Mouse (Mus musculus) E14TG2a.4 (cell line): ENCODE data around the gene Olfr58.
"Not testable (repeated sequence)": the region's sequence is repeated elsewhere in the genome, so short reads cannot be mapped to it uniquely, and the experiment has no call there.

Experiments used
- H3K27me3 ChIP-seq: 2 replicates; pipeline ENCODE4 v1.6.1; 2014; ENCODE audit warnings: low read length, control low read depth; ENCODE audit not compliant: insufficient read depth
- H3K36me3 ChIP-seq: 2 replicates; pipeline ENCODE4 v1.6.1; 2014; ENCODE audit warnings: low read length, control low read depth; ENCODE audit not compliant: insufficient read depth
- H3K4me1 ChIP-seq: replicated peaks from 2 replicates; pipeline ENCODE4 v1.6.1; 2014; ENCODE audit warnings: low read depth, low read length, control low read depth
- H3K4me3 ChIP-seq: replicated peaks from 2 replicates; pipeline ENCODE4 v1.5.1; 2014; ENCODE audit warnings: mild to moderate bottlenecking, low read length
- H3K9me3 ChIP-seq: 2 replicates; pipeline ENCODE4 v1.6.1; 2014; ENCODE audit warnings: low read length, control low read depth
- CTCF ChIP-seq: conservative IDR thresholded peaks from 2 replicates; pipeline ENCODE4 v1.5.1; 2014; ENCODE audit warnings: low read length
- NANOG ChIP-seq: IDR thresholded peaks from 2 replicates; pipeline ENCODE4 v1.6.1; 2014; ENCODE audit warnings: borderline replicate concordance, low read length, mixed read lengths
- POU5F1 ChIP-seq: IDR thresholded peaks from 2 replicates; pipeline ENCODE4 v1.6.1; 2014; ENCODE audit warnings: low read length, borderline replicate concordance

Olfr58 gene

DNA sequence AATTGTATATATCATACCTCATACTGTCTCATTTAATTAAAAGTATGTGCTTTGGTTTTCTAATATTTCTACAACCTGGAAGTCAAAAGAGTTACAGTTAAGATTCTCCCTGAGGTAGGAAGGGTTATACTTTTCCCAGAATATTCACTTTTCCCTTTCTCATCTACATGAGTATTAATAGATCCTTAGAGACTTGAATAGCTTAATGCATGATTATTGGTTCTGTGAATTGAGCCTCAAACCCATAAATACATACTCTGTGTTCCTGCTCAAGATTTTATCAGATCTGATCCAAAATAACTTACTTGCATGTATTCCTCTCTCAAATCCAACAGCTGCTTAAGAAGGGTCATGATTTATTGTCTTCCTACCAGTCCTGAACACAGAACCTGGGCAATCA is at the start of gene Olfr58:
TSS of gene Olfr58 (plus strand) at position 301 of the 400 bp plus-strand sequence.
- TF ChIP-seq NANOG: no peak
- TF ChIP-seq POU5F1: no peak
- no peak for TF ChIP-seq CTCF
- Histone ChIP-seq H3K27me3 (no peaks in the 10 kb centered on the region), H3K36me3 (no peaks in the 10 kb centered on the region), H3K4me3 (no peak within 1 kb of the TSS), H3K4me1 (no peaks in the 10 kb centered on the region), H3K9me3 (peaks cover 3% of the 10 kb centered on the region; the same call in 1 of the 2 replicates)

GRCm38 (mm10) chr9:19769136-19769535 is 10.9 kb upstream of the Olfr58 start:
- Histone ChIP-seq H3K9me3 (peaks cover 98% of the 10 kb centered on the region), H3K36me3 (no peaks in the 10 kb centered on the region), H3K27me3 (no peaks in the 10 kb centered on the region), H3K4me3 (no peak overlapping the region), H3K4me1 (no peaks in the 10 kb centered on the region)
- no peak for TF ChIP-seq CTCF
- no peak for TF ChIP-seq POU5F1
- TF ChIP-seq NANOG: no peak

DNA sequence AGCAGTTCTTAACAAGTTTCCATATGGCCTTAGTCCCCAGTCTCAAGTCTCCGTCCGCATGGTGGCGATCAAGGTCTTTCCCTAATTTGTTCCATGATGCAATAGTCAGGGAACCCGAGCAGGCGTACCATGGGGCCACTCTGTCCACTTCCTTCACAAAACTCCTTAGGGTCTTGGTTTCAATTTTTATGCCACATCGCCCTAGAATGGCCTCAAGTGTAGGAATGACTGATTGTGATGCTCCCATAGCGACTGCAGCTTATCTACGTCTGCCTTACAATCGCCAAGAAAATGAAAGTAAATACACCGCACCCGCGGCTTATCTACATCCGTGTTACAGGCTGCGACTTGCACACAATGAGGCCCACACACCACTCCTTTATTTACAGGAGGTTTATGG is 10.4 kb upstream of the Olfr58 start:
- Histone ChIP-seq H3K4me3 (no peak overlapping the region), H3K27me3 (no peaks in the 10 kb centered on the region), H3K9me3 (peaks cover 95% of the 10 kb centered on the region), H3K4me1 (no peaks in the 10 kb centered on the region), H3K36me3 (no peaks in the 10 kb centered on the region)
- TF ChIP-seq POU5F1 (no peak), CTCF (no peak), NANOG (no peak)

DNA sequence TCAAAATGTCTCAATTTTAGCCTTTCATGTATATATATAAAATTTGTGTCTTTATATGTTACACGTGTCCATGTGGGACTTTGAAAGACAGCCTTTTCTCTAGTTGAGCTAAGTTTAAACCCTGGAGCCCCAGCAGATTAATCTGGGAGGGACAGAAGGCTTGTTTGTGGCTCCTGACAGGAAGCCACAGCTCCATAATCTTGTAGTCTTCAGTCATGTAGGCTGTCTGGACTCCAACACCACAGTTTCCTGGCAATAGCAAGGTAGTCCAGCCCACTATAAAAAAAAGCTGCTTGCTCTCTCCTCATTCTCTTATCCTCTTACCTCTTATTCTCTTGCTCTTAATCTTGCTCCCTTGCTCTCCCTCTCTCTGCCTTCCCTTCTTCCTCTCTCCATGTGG is 22.9 kb downstream of the Olfr58 start:
- no peak for TF ChIP-seq POU5F1
- TF ChIP-seq NANOG: no peak
- TF ChIP-seq CTCF: no peak
- H3K4me1 ChIP-seq: no peaks in the 10 kb centered on the region
- no peaks in the 10 kb centered on the region for H3K36me3 ChIP-seq
- 0 out of 2 replicates have a peak, but pooled peaks cover 4% of the 10 kb centered on the region for H3K9me3 ChIP-seq
- H3K4me3 ChIP-seq: no peak overlapping the region
- H3K27me3 ChIP-seq: no peaks in the 10 kb centered on the region

- not testable (repeated sequence) for H3K27me3 ChIP-seq, H3K4me3 ChIP-seq, H3K36me3 ChIP-seq, H3K9me3 ChIP-seq, H3K4me1 ChIP-seq
These were observed 24.5 kb downstream of the Olfr58 start, which contains the start of gene Olfr859 for GRCm38 (mm10) chr9:19804606-19805005. Olfr859 (plus strand) TSS chr9:19804906.
